Mouse (Mus musculus): ENCODE results near the gene Cnbd2. TPM values are rescaled to one million over a fixed set of nuclear protein-coding genes. Genes with fewer than 3 reads are reported as not detected.

Gene Cnbd2
- total RNA-seq, 1 experiment from 2014 or later = 3.8 TPM

DNA sequence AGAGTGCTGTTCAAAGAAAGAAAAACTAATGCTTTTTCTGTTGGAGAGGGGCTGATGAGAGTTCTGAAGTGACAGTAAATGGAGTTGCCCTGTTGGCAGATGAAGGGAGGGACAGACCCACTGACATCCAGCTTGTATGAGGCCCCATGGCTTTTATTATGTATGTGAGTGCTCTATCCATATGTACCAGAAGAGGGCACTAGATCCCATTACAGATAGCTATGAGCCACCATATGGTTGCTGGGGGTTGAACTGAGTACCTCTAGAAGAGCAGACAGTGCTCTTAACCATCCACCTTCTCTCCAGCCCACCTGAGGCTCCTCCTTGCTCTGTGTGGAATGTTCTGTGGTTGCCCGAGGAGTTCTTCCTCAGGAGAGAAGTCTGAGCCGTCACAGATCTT lies 6.3 kb upstream of the Cnbd2 start:
- ATAC-seq (replicated peaks in 1 of 2; ENCODE audit: insufficient read depth in 1 of 2, low FRiP score in 2 of 2, low TSS enrichment in 1 of 2, low read depth in 1 of 2, poor library complexity in 2 of 2, severe bottlenecking in 2 of 2) = peak; percentile 61 to 77; a peak in 3 of 4 replicates

DNA sequence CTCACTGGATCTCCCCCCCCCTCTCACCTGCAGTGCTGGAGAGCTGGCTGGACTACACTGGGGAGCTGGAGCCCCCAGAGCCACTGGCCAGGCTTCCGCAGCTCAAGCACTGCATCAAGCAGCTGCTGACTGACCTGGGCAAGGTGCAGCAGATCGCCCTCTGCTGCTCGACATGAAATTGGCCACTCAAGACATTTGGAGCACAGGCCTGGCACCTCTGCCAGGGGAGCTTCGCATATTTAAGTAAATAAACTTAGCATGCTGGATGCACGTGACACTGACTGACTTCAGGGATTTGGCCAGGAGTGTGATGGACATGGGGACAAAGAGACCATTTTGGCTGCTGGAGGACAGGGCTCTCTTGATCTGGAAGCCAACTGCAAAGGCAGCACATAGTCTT lies 4.8 kb upstream of the Cnbd2 start:
- ATAC-seq (replicated peaks in 1 of 2; ENCODE audit: insufficient read depth in 1 of 2, low FRiP score in 2 of 2, low TSS enrichment in 1 of 2, low read depth in 1 of 2, poor library complexity in 2 of 2, severe bottlenecking in 2 of 2) = no peak

DNA sequence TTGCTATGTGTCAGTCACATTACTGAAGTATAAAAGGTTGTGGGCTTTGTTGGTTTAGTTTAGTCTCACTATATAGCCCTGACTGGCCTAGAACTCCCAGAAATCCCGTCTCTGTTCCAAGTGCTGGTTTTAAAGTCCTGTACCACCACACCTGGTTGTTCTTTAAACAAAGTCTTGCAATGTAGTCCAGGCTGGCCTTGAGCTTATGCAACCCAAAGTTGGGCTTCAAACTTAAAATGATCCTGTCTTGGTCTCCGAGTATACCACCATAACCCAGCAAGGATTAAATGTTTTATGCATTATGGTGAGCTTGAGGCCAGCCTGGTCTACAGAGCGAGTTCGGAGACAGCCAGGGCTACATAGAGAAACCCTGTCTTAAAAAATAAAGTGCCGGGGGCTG lies 2.2 kb upstream of the Cnbd2 start:
- no peak for ATAC-seq (replicated peaks in 1 of 2; ENCODE audit: insufficient read depth in 1 of 2, low FRiP score in 2 of 2, low TSS enrichment in 1 of 2, low read depth in 1 of 2, poor library complexity in 2 of 2, severe bottlenecking in 2 of 2)

DNA sequence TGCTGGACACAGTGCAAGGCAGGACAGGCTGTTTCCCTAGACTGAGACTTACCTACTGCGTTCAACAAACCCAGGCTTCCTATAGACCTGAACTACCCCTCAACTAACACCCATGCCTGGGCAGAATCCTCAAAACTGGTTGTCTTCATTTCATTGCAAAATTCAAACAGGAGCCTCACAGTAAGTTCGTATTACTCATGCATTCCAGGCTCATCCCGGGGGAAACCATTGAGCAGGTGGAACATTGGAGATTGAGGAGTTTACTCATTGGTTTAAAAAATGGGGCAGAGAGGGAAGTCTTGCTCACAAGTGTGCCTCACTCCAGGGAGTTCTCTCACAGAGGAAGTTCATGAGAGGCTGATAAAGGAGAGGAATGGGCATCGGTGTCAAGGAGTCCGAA lies 1.6 kb upstream of the Cnbd2 start:
- ATAC-seq (replicated peaks in 1 of 2; ENCODE audit: insufficient read depth in 1 of 2, low FRiP score in 2 of 2, low TSS enrichment in 1 of 2, low read depth in 1 of 2, poor library complexity in 2 of 2, severe bottlenecking in 2 of 2) = no peak

DNA sequence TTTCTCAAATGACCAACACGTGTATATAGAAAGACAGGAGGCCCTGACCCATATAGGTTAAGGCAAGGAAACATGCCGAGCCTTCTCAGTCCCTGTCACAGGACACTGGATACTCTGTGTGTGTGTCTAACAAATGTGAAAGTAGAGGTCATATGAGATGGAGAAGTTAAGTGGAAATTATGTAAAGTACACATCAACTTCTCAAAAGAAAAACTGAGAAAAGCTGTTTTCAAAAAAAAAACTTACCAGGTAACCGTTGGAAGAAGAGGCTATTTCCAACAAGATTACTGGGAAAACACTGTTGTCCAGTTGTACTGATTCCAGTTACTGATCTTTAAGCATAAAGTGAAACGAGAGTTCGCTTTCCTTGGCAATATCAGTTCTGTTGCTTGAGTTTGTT lies 1.2 kb upstream of the Cnbd2 start:
- no peak for ATAC-seq (replicated peaks in 1 of 2; ENCODE audit: insufficient read depth in 1 of 2, low FRiP score in 2 of 2, low TSS enrichment in 1 of 2, low read depth in 1 of 2, poor library complexity in 2 of 2, severe bottlenecking in 2 of 2)

GRCm38 (mm10) chr2:156311441-156311840 lies 658 bp upstream of the Cnbd2 start:
- ATAC-seq (replicated peaks in 1 of 2; ENCODE audit: insufficient read depth in 1 of 2, low FRiP score in 2 of 2, low TSS enrichment in 1 of 2, low read depth in 1 of 2, poor library complexity in 2 of 2, severe bottlenecking in 2 of 2) = no peak

GRCm38 (mm10) chr2:156311841-156312291 lies 233 bp upstream of the Cnbd2 start:
- peak in 1 of 2 experiments; percentile 57; a peak in 3 of 4 replicates for ATAC-seq (replicated peaks in 1 of 2; ENCODE audit: insufficient read depth in 1 of 2, low FRiP score in 2 of 2, low TSS enrichment in 1 of 2, low read depth in 1 of 2, poor library complexity in 2 of 2, severe bottlenecking in 2 of 2)

DNA sequence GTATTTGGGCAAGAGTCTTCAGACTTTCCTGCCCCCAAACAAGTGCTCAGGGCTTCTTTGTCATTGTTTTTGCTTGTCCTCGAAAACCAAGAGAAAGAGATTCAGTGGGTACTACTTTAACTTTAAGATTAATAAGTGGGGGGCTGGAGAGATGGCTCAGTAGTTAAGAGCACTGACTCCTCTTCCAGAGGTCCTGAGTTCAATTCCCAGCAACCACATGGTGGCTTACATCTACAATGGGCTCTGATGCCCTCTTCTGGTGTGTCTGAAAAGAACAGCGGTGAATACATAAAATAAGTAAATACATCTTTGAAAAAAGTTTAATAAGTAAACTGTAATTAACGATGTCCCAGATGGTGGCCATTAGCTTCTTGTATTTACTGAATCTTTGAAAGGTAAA lies 1.1 kb downstream of the Cnbd2 start:
- no peak for ATAC-seq (replicated peaks in 1 of 2; ENCODE audit: insufficient read depth in 1 of 2, low FRiP score in 2 of 2, low TSS enrichment in 1 of 2, low read depth in 1 of 2, poor library complexity in 2 of 2, severe bottlenecking in 2 of 2)

DNA sequence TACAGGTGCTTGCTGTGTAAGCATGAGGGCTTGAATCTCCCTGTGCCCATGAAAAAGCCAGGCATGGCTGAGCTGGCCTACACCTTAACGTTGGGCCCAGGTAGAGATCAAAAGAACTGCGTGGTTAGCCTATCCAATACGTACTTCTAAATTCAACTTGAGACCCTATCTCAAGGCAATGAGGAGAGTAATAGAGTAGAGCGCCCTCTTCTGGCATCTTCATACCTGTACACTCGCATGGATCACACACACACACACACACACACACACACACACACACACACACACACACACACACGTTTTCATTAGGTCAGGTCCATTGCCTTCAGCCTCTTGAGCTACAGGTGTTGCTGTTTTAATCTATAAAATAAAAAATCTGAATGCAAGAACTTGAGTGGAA lies 2.7 kb downstream of the Cnbd2 start:
- no peak for ATAC-seq (replicated peaks in 1 of 2; ENCODE audit: insufficient read depth in 1 of 2, low FRiP score in 2 of 2, low TSS enrichment in 1 of 2, low read depth in 1 of 2, poor library complexity in 2 of 2, severe bottlenecking in 2 of 2)

DNA sequence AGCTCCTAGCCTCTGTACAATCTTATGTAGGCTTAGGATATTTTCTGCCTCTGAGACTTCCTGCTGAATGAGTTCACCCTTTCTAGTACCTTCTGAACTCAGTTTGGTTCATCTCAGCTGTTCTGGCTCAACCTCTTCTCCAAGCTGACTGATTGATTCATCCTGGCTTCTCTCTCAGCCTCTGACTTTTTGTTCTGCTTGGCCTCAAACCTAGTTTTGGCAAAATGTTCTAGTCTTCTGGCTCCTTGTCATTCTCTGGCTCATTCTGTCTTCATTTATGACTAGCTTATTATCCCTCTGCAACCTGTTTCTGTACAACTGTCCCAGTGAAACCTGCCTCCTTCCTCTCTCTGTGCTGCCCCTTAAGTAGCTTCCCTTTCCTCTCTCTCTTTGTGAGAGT lies 6.4 kb downstream of the Cnbd2 start:
- ATAC-seq (replicated peaks in 1 of 2; ENCODE audit: insufficient read depth in 1 of 2, low FRiP score in 2 of 2, low TSS enrichment in 1 of 2, low read depth in 1 of 2, poor library complexity in 2 of 2, severe bottlenecking in 2 of 2) = no peak

DNA sequence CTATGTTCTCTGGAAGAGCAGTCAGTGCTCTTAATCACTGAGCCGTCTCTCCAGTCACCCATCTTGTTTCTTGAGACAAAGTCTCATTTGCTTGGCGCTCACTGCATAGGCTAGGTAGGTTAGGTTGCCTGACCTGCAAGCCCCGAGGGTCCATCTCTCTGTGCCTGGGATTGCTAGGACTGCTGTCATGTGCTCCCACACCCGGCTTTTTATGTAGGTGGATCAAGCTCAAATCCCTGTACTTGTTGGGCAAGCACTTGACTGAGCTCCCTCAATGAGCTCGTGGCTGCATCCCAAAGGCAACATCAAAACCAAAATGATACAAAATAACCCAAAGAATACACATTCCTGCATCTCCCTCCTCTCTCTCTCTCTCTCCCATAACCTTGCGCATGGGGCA lies 9.4 kb downstream of the Cnbd2 start:
- no peak for ATAC-seq (replicated peaks in 1 of 2; ENCODE audit: insufficient read depth in 1 of 2, low FRiP score in 2 of 2, low TSS enrichment in 1 of 2, low read depth in 1 of 2, poor library complexity in 2 of 2, severe bottlenecking in 2 of 2)

- ATAC-seq (replicated peaks in 1 of 2; ENCODE audit: insufficient read depth in 1 of 2, low FRiP score in 2 of 2, low TSS enrichment in 1 of 2, low read depth in 1 of 2, poor library complexity in 2 of 2, severe bottlenecking in 2 of 2) = peak; percentile 53 to 84; a peak in 3 of 4 replicates
Observed at GRCm38 (mm10) chr2:156324116-156324588, 12.1 kb downstream of the Cnbd2 start.

- peak; percentile 42 to 50; a peak in 3 of 4 replicates for ATAC-seq (replicated peaks in 1 of 2; ENCODE audit: insufficient read depth in 1 of 2, low FRiP score in 2 of 2, low TSS enrichment in 1 of 2, low read depth in 1 of 2, poor library complexity in 2 of 2, severe bottlenecking in 2 of 2)
Observed at GRCm38 (mm10) chr2:156324681-156325080, 12.6 kb downstream of the Cnbd2 start.

GRCm38 (mm10) chr2:156330681-156331080 lies 18.6 kb downstream of the Cnbd2 start:
- no peak; a peak in 1 of 4 replicates for ATAC-seq (replicated peaks in 1 of 2; ENCODE audit: insufficient read depth in 1 of 2, low FRiP score in 2 of 2, low TSS enrichment in 1 of 2, low read depth in 1 of 2, poor library complexity in 2 of 2, severe bottlenecking in 2 of 2)

- no peak for ATAC-seq (replicated peaks in 1 of 2; ENCODE audit: insufficient read depth in 1 of 2, low FRiP score in 2 of 2, low TSS enrichment in 1 of 2, low read depth in 1 of 2, poor library complexity in 2 of 2, severe bottlenecking in 2 of 2)
Observed at GRCm38 (mm10) chr2:156331446-156331965, 19.4 kb downstream of the Cnbd2 start.

DNA sequence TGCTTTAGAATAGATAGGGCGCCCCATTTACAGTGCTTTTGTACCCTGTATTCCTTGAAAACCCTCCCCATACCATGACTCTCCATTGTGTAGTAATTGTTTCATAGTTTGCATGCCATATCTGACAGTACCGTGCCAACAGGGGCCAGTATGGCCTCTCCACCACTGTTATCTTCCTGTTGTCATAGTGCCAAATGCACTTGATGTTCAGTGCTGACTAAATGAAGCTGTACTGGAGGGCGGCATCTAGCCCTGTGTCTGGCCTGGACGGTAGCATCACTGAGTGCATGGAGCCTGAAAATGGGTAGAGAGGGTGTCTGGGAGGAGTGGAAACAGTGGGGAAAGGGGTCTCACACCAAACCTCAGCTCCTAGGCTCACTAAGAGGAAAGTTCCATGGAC lies 28.0 kb downstream of the Cnbd2 start:
- ATAC-seq (replicated peaks in 1 of 2; ENCODE audit: insufficient read depth in 1 of 2, low FRiP score in 2 of 2, low TSS enrichment in 1 of 2, low read depth in 1 of 2, poor library complexity in 2 of 2, severe bottlenecking in 2 of 2) = no peak

- ATAC-seq (replicated peaks in 1 of 2; ENCODE audit: insufficient read depth in 1 of 2, low FRiP score in 2 of 2, low TSS enrichment in 1 of 2, low read depth in 1 of 2, poor library complexity in 2 of 2, severe bottlenecking in 2 of 2) = peak; percentile 62 to 65
Observed at GRCm38 (mm10) chr2:156344775-156345532, 32.9 kb downstream of the Cnbd2 start.

GRCm38 (mm10) chr2:156348812-156349211 lies 36.7 kb downstream of the Cnbd2 start:
- ATAC-seq (replicated peaks in 1 of 2; ENCODE audit: insufficient read depth in 1 of 2, low FRiP score in 2 of 2, low TSS enrichment in 1 of 2, low read depth in 1 of 2, poor library complexity in 2 of 2, severe bottlenecking in 2 of 2) = no peak

All from hematopoietic stem cell, adult 5-6 weeks (primary cell).